Mouse (Mus musculus) embryonic facial prominence, embryonic 12.5 days (tissue): Measurements from ENCODE around the gene Eif4b. TPM values are rescaled to one million over a fixed set of nuclear protein-coding genes. Genes with fewer than 3 reads are reported as not detected.
A peak's percentile ranks its signal among the peaks of the same experiment; 100 is the strongest.
"Not testable (repeated sequence)": the region's sequence is repeated elsewhere in the genome, so short reads cannot be mapped to it uniquely, and the experiment has no call there.

Source experiments
- ATAC-seq: fragments of 200-750 bp; cut with Nextera tagmentation; 2 replicates; pipeline ENCODE4 v1.8.0; 2017; ENCODE audit not compliant: insufficient number of reproducible peaks, insufficient read depth, low FRiP score, low TSS enrichment
- H3K27ac ChIP-seq: fragments of 300-500 bp; sonication (generic); 2 replicates; pipeline ENCODE4 v1.5.1; 2016; ENCODE audit warnings: mild to moderate bottlenecking
- H3K27me3 ChIP-seq: fragments of 300-500 bp; sonication (generic); 2 replicates; pipeline ENCODE4 v1.6.1; 2016; ENCODE audit warnings: mild to moderate bottlenecking, moderate library complexity
- H3K36me3 ChIP-seq: fragments of 300-500 bp; sonication (generic); 2 replicates; pipeline ENCODE4 v1.6.1; 2016; ENCODE audit warnings: mild to moderate bottlenecking
- H3K4me1 ChIP-seq: fragments of 300-500 bp; sonication (generic); 2 replicates; pipeline ENCODE4 v1.6.1; 2016
- H3K4me2 ChIP-seq: fragments of 300-500 bp; sonication (generic); replicated peaks from 2 replicates; pipeline ENCODE4 v1.6.1; 2016; ENCODE audit warnings: mild to moderate bottlenecking, moderate library complexity
- H3K4me3 ChIP-seq: fragments of 300-500 bp; sonication (generic); 2 replicates; pipeline ENCODE4 v1.5.1; 2016; ENCODE audit warnings: mild to moderate bottlenecking
- H3K9ac ChIP-seq: fragments of 300-500 bp; sonication (generic); 2 replicates; pipeline ENCODE4 v1.6.1; 2016; ENCODE audit warnings: mild to moderate bottlenecking, moderate library complexity
- H3K9me3 ChIP-seq: fragments of 300-500 bp; sonication (generic); 2 replicates; pipeline ENCODE4 v1.6.1; 2016; ENCODE audit warnings: mild to moderate bottlenecking, moderate library complexity
- WGBS: fragments of 180-500 bp; shearing (Covaris S2); methylation state at CpG from one replicate; pipeline ENCODE4 v1.1.7; 2016; 5-methylcytosine and 5-hydroxymethylcytosine counted together
- polyA plus RNA-seq: library from polyadenylated mRNA; unstranded; fragments of >200 nt; fragmentation: Nextera tagmentation; extraction: Ambion mirVana; gene quantifications from 2 replicates; pipeline ENCODE4 v1.2.1, GENCODE M21; 2016

Gene Eif4b
- polyA plus RNA-seq, 1 experiment from 2014 or later = 120 TPM

DNA sequence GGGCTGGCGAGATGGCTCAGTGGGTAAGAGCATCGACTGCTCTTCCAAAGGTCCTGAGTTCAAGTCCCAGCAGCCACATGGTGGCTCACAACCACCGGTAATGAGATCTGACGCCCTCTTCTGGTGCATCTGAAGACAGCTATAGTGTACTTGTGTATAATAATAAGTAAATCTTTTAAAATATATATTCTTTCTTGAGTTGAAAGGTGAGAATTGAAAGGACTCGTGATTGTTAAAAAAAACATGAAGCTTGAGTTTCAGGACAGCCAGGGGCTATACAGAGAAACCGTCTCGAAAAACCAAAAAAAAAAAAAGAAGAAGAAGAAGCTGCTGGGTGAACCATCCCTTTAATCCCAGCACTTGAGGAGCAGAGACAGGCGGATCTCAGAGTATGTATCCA is 6.4 kb downstream of the Eif4b start:
- peaks cover 30% of the 10 kb centered on the region for H3K36me3 ChIP-seq
- H3K27ac ChIP-seq, H3K4me2 ChIP-seq, ATAC-seq, H3K27me3 ChIP-seq, H3K4me3 ChIP-seq, H3K9me3 ChIP-seq, H3K9ac ChIP-seq: not testable (repeated sequence)
- peaks cover 11% of the 10 kb centered on the region for H3K4me1 ChIP-seq
- WGBS = 74% methylated on average over 8 of the region's 8 CpGs

DNA sequence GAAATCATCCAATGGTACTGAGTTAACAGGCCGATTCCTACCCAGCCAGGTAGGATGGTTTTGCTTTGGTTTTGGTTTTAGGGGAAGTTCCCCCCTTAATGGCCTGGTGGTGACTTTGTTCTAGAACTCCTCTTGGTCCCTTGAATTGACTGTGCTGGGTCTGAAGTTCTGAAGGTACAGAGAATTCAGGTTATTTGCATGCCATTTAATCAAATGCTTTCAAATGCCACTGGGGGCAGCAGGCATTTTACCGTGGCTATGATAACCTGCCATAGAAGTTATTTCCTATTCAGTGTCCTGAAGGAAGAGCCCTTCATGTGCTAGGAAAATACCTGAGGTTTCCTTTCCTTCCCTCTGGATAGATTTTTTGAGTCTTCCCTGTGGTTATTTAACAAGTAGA is 6.9 kb downstream of the Eif4b start:
- Histone ChIP-seq H3K27ac (no peak overlapping the region), H3K36me3 (peaks cover 33% of the 10 kb centered on the region), H3K4me1 (peaks cover 6% of the 10 kb centered on the region), H3K4me2 (no peak overlapping the region), H3K9me3 (no peaks in the 10 kb centered on the region), H3K4me3 (no peak overlapping the region), H3K27me3 (no peaks in the 10 kb centered on the region), H3K9ac (no peak overlapping the region)
- no peak for ATAC-seq
- 71% methylated on average over 2 of the region's 2 CpGs for WGBS

DNA sequence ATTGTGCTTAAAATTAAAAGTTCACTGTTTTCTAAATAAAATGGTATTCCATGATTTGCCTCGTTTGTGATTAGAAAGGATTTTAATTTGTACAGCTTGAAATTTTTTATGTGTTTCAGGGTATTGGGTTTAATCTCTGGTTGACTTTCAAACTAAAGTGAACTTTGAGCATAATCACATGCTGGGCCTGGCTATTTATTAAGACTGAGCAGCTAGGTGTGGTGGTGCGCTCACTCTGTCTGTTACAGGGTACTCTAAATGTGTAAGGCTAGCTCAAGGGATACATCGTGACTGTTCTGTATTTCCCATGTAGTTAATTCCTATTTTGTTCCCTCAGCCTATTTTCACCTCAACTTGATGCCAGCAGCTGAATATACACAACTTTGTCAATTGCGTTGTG is 8.6 kb downstream of the Eif4b start:
- Histone ChIP-seq H3K9me3 (no peaks in the 10 kb centered on the region), H3K9ac (no peak overlapping the region), H3K4me1 (no peaks in the 10 kb centered on the region), H3K4me2 (no peak overlapping the region), H3K27ac (no peak overlapping the region), H3K36me3 (peaks cover 49% of the 10 kb centered on the region), H3K27me3 (no peaks in the 10 kb centered on the region), H3K4me3 (no peak overlapping the region)
- 93% methylated on average over 4 of the region's 4 CpGs for WGBS
- ATAC-seq = no peak

DNA sequence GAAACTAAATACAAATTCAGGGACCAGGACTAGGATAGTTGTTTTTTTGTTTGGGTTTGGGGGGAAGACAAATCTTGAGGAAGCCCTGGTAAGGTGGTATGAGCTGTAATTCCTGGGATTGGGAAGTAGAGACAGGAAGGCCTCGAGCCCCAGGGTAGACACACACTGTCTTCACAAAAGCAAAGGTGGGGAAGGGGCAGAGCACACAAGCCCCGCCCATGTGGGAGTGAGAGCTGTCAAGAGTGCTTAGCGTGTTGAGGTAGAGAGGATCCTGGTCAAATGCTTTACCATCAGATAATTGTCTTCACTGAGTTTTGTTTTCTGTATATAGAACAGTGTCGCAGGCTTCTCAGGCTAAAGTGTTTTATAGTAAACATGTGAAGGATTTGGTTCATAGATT is 9.5 kb downstream of the Eif4b start:
- Histone ChIP-seq H3K4me2 (no peak overlapping the region), H3K9me3 (no peaks in the 10 kb centered on the region), H3K4me1 (no peaks in the 10 kb centered on the region), H3K36me3 (peaks cover 58% of the 10 kb centered on the region), H3K27ac (no peak overlapping the region), H3K4me3 (no peak overlapping the region), H3K9ac (no peak overlapping the region), H3K27me3 (no peaks in the 10 kb centered on the region)
- WGBS = 81% methylated on average over 4 of the region's 4 CpGs
- no peak for ATAC-seq

DNA sequence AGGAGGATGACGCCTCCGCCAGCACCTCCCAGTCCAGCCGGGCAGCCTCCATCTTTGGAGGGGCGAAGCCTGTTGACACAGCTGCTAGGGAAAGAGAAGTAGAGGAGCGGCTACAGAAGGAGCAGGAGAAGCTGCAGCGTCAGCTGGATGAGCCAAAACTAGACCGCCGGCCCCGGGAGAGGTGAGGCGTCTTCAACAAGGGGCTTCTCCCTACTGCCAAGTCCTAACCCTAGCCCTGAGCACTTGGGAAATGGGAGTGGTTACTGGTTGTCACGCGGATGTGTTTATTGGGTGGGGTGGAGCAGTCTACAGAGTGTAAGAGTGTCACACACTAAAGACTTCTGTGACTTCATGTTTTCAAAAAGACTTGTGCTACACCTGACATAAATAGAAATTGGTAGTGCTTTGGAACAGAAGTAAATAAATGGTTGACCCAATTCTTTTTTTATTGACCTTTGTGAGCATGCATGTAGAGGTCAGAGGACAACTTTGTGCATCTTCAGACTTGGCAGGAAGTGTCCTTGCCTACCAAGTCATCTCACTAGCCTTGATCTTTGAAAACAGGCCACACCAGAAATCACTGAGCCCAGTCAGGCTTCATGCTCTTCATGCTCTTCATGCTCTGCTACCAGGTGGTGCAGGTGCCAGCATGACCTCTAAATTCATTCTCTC is 16.5 kb downstream of the Eif4b start:
- Histone ChIP-seq H3K27me3 (no peaks in the 10 kb centered on the region), H3K9me3 (no peaks in the 10 kb centered on the region), H3K27ac (no peak overlapping the region), H3K9ac (no peak overlapping the region), H3K4me1 (no peaks in the 10 kb centered on the region), H3K4me2 (no peak overlapping the region), H3K36me3 (peaks cover 98% of the 10 kb centered on the region), H3K4me3 (no peak overlapping the region)
- 88% methylated on average over 12 of the region's 12 CpGs for WGBS
- no peak for ATAC-seq

DNA sequence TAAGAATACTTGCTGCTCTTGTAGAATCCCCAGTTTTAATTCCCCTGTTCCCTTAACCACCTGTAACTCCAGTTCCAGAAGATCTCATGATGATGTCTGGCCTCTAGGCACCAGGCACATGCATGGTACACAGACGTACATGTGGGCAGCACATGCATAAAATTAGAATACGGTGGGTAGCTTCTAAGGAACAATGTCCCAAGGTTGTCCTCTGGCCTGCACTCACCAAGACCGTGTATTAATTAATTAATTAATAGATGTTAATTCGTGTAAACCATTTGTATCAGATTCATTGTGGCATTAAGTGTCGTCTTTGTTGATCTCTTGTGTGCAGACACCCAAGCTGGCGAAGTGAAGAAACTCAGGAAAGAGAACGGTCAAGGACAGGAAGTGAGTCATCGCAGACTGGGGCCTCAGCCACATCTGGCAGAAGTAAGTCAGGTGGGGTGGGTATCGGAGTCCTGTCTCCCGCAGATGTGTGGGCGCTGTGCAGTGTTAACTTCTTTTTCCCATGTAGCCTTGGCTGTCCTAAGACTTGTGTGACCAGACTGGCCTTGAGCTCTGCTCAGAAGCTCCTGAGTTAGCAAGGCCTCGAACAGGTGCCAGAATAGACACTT is 17.6 kb downstream of the Eif4b start:
- Histone ChIP-seq H3K27ac (no peak overlapping the region), H3K27me3 (no peaks in the 10 kb centered on the region), H3K4me1 (no peaks in the 10 kb centered on the region), H3K9me3 (no peaks in the 10 kb centered on the region), H3K9ac (no peak overlapping the region), H3K36me3 (peaks cover 99% of the 10 kb centered on the region), H3K4me3 (no peak overlapping the region), H3K4me2 (no peak overlapping the region)
- WGBS = 81% methylated on average over 12 of the region's 12 CpGs
- no peak for ATAC-seq

DNA sequence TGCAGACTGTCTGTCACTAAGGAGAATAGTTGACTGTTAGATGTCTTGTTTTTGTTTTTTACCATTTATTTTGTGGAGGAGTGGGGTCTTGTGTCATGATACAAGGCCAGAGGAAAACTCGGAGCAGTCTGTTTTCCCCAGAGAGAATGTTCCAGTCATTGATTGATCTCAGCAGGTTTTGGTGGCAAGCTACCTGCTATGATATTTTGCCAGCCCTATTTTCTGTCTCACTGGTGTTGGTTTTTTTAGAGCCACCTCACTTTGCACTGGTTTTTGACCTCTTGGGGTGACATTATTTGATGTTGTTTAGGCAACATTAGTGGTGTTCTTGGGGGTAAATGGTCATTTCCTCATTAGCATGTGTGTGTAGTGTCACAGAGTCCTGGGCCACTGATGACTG is 18.1 kb downstream of the Eif4b start:
- WGBS = 52% methylated on average over 1 of the region's 1 CpGs
- no peak for ATAC-seq
- Histone ChIP-seq H3K36me3 (peaks cover 100% of the 10 kb centered on the region), H3K27me3 (no peaks in the 10 kb centered on the region), H3K27ac (no peak overlapping the region), H3K4me1 (no peaks in the 10 kb centered on the region), H3K4me3 (no peak overlapping the region), H3K9ac (no peak overlapping the region), H3K9me3 (no peaks in the 10 kb centered on the region), H3K4me2 (no peak overlapping the region)

DNA sequence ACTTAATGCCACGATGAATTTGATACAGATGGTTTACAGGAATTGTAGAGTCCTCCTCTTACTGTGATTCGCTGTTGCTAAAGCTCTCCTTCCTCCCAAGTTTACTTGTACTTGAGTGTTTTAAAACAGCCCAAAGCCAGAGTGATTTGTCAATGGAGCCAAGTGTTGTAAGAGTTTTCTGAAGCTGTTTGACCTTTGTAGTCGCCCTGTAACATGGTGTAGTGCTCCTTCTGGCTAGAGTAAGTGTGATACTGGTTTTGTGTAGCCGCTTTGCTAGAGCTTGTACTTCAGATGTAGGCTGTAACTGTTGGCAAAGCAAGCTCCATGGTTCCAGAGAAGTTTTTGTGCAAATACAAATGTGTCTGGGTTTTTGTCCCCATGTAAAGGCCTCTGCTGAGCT is 18.6 kb downstream of the Eif4b start:
- Histone ChIP-seq H3K27me3 (no peaks in the 10 kb centered on the region), H3K36me3 (peaks cover 97% of the 10 kb centered on the region), H3K9me3 (no peaks in the 10 kb centered on the region), H3K4me1 (0 out of 2 replicates have a peak, but pooled peaks cover under 1% of the 10 kb centered on the region), H3K4me3 (no peak overlapping the region), H3K27ac (no peak overlapping the region), H3K4me2 (no peak overlapping the region), H3K9ac (no peak overlapping the region)
- ATAC-seq = no peak
- WGBS = 90% methylated on average over 4 of the region's 4 CpGs

DNA sequence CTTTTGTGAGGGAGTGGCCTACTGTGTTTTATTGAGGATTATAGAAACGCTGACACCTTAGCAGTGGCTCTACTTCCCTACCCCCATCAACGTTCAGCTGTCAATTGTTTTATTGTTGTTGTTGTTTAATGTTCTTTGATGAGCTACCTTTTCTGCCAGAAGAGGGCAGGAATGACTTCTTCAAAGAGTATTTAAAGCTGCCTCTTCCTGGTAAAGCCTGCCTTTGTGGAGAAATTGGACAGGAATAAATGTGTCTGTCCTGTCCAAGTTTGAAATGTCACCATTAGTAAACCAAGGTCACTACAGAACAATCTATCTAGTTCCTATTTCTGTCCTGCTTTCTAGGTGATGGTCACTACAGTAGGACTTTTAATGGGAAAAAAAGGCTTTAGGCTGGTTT is 20.6 kb downstream of the Eif4b start:
- no peak for ATAC-seq
- Histone ChIP-seq H3K27me3 (no peaks in the 10 kb centered on the region), H3K9me3 (no peaks in the 10 kb centered on the region), H3K36me3 (peaks cover 88% of the 10 kb centered on the region), H3K4me2 (no peak overlapping the region), H3K27ac (no peak overlapping the region), H3K9ac (no peak overlapping the region), H3K4me3 (no peak overlapping the region), H3K4me1 (peaks cover 20% of the 10 kb centered on the region)
- WGBS = 69% methylated on average over 2 of the region's 2 CpGs

DNA sequence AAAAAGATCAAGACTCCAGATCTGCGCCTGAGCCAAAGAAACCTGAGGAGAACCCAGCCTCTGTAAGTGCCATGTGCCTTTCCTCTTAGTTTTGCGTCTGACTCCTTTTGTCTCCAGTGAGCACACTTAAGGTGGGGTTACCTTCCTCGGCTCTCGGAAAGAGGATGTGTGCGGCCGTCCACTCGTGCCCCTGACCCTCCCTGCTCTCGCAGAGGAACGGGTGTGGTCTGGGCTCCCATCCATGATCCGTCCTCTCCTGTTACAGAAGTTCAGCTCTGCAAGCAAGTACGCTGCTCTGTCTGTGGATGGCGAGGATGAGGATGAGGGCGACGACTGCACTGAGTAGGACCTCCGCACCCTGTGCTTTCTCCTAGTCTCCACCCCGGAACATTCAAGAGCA is 21.4 kb downstream of the Eif4b start:
- Histone ChIP-seq H3K9ac (no peak overlapping the region), H3K27ac (no peak overlapping the region), H3K4me1 (peaks cover 28% of the 10 kb centered on the region), H3K27me3 (no peaks in the 10 kb centered on the region), H3K36me3 (peaks cover 80% of the 10 kb centered on the region), H3K9me3 (no peaks in the 10 kb centered on the region), H3K4me3 (no peak overlapping the region), H3K4me2 (no peak overlapping the region)
- ATAC-seq = no peak
- WGBS = 84% methylated on average over 16 of the region's 16 CpGs

DNA sequence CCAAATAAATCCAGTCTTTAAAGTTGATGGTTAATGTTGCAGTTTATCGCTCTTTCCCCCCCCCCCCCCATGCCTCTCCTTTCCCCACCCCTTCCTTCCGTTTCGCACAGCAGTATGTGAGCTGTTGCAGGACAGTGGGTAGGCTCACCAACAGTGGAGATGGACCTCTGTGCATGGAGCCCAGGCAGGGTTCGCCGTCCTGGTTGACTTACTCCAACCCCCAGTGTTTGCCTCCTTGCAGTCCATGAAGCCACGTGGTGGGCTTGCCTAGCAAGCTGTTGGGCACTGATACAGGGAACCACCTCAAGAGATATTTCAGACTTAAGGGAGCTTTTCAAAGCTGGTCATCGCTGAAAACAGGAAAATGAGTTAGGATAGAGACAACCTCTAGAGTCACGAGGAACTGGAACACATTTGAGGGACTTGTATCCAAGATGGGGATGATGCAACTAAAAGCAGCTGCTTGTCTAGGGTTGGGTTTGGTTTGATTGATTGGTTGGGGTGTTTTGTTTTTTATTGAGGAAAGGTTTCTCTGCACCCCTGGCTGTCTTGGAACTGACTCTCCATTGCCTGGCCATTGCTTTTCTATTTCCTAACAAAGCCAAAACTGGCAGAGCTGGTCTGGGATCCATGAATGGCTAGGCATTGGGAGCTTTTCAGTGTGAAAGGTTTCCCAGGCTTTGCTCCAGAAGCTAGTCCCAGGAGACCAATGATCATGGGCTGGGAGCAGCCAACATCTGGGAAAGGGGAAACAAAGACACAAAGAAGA is 23.8 kb downstream of the Eif4b start:
- Histone ChIP-seq H3K9ac (no peak overlapping the region), H3K27me3 (no peaks in the 10 kb centered on the region), H3K27ac (peak overlapping the region; percentile 50; the same call in 1 of the 2 replicates), H3K4me2 (no peak overlapping the region), H3K4me3 (no peak overlapping the region), H3K4me1 (peaks cover 47% of the 10 kb centered on the region), H3K36me3 (peaks cover 56% of the 10 kb centered on the region), H3K9me3 (no peaks in the 10 kb centered on the region)
- 77% methylated on average over 8 of the region's 8 CpGs for WGBS
- ATAC-seq = no peak
